Mouse (Mus musculus): ENCODE measurements around the gene Hoxa2.

Gene Hoxa2

DNA sequence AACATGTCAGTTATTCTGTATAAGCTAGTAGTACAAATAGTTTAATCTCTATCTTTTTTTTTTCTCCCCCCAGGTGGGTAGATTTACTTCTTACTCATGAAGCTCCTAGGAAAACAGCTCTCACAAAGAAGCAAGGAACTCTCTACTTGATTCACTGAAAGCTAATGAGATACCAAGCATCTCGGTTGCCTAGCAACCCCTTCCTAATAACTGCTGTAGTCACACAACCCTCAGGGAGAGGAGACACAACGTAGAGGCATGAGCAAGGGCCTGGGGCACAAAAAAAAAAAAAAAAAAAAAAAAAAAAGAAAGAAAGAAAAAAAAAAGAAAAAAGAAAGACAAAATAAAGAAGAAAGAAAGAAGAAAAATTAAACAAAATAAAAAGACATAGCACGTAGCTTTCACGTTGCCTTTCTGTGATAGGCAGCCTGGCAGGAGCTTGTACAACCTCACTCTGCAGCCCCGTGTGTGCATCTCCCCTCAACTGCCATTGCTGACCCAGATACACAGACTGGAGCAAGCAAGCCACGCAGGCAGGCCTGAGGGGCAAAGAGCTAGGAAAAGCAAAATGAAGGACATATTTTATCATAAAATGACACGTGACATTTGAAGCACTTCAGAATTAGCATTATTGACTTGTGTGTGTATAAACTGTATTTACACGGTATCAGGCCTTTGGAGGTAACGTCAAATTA is 26.6 kb downstream of the Hoxa2 start:
- DNase-seq = no peak

DNA sequence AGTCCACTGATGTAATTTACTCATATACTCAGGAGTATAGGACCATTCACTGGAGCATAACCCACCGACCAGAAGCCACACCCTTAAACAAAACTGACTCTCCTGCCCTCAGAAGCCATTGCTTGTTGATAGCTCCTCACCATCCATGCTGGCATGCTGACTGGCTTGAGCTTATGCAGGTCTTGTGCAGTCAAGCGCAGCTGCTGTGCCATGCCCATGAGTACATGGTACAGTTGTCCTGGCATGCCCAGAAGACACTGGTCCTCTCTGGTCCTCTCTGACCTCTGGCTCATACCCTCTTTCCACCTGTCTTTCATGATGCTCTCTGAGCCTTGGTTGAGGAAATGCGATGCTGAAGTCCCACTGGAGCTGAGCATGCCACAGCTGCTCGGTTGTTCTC is 41.0 kb downstream of the Hoxa2 start:
- DNase-seq = no peak

DNA sequence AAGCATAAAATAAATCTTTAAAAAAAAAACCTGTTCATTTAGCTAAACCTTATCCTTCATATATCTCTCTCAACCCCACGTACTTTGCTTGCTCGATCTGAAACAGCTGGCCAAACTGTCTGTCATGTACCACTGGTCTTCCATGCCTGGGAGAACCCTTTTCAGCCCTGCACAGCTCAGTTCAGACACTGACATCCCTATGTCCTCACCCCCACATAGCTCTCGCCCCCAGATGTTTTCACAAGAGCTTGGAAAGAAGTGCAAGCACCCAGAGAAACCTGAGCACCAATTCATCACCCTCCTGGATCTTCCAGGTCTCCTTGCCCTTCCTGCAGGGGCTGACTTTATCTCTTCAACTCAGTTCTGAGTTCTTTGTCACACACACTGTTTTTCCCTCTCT is 43.5 kb downstream of the Hoxa2 start:
- no peak for DNase-seq

DNA sequence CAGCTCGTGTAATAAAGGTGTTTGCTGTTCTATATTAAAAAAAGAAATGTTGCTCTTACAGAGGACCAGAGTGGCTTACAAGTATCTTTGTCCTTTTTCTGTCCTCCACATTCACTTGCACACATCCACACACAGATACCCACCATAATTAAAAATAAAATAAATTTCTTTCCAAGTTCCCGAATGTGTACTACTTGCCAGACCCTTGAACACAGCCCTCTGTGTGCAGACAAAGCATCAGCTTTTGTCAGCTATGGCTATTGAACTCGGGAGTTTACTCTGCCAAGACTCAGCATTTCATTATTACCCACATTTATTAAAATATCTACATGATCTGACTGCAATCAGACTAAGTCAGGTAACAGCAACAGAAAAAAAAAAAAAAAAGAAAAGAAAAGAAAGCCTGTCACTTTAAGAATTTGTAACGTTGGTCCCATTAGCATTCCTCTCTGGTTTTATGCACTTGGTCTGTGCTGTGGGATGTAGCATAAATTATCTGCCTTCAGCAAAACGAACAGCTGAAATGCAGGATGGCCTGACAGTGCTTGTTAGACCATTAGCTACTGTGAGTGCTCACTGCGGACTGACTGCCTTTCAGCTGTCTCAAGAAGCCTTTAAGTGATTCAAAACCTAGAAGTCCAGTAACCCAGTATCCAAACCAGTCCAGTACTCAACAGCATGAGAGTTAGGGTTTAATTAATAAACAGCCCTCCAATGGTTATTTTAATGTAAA is 45.6 kb downstream of the Hoxa2 start:
- no peak for DNase-seq

DNA sequence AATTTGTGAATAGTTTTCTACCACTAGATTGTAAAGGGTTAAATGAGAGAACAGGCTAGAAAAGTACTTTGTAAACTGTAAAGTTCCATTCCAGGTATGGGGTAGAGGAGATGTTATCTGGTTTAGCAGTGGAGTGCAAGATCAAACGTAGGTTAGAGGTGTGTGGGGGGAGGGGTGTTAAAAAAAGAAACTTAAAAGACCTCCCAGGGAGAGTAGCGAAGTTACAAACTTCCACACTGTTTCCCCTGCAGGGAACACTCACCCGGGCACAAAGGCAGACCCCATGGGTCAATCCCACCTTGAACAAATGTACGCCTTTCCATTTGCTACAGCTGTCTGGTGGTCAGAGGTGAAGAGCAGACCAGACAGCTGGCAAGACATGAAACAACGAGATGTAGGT is 48.7 kb downstream of the Hoxa2 start:
- no peak for DNase-seq

Data from kidney, adult 11 months (tissue).